Mouse (Mus musculus) stomach, postnatal 0 days (tissue): ENCODE results near the gene Rasgef1b.

Experiments used
- CTCF ChIP-seq: IDR thresholded peaks from 2 replicates; pipeline ENCODE4 v1.5.1; 2016; ENCODE audit warnings: antibody characterized with exemption, low read depth, mild to moderate bottlenecking, moderate library complexity
- EP300 ChIP-seq: optimal IDR thresholded peaks from 2 replicates; pipeline ENCODE3; 2016; ENCODE audit warnings: antibody characterized with exemption

DNA sequence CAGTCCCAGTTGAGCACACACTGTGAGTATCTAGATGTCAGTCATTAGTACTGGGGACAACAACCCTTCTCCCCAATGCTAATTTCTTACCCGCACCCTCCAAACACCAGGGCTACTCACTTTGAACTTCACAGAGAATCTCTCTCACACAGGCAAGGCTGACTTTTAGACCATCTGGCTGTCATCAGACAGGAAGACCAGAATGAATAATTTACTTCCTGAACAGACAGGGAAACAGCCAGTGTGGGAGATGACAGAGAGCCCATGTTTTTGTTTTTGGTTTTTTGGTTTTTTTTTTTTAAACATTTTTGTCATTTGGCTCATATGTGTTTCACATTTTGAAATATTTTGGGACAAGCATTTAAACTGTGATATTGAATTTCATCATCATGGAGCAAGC is 290.3 kb downstream of the Rasgef1b start:
- TF ChIP-seq CTCF = no peak
- TF ChIP-seq EP300 = no peak
